Mouse (Mus musculus): ENCODE data around the gene Clybl. TPM values are rescaled to one million over a fixed set of nuclear protein-coding genes. Genes with fewer than 3 reads are reported as not detected.

The Clybl gene
- polyA plus RNA-seq, 1 experiment from 2014 or later, result 23.9 TPM

DNA sequence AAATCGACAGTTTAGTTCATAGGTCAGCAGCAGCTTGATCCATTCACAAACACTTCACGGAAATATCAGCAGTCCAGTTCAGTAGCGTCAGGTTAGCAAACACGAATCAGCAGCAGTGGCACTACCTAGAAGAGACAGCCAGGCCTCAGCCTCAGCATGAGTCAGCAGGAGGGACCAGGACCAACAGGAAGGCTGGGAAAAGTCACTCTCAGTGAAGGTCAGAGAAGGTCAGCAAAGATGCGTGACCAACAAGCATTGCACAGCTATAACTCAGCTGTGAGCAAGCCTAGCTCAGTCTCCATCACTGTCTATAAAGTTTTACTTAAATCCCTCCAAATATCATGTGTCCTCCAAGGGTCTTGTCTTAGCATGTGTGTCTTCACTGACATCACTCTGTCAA lies 27.7 kb downstream of the Clybl start:
- Histone ChIP-seq H3K4me3 (replicated peaks) (no peak overlapping the region), H3K4me2 (replicated peaks) (no peak overlapping the region), H3K9me3 (no peaks in the 10 kb centered on the region), H3K4me1 (replicated peaks) (no peaks in the 10 kb centered on the region), H3K36me3 (no peaks in the 10 kb centered on the region), H3K9ac (replicated peaks) (no peak overlapping the region), H3K27me3 (no peaks in the 10 kb centered on the region), H3K27ac (no peak overlapping the region)
- ATAC-seq, result no peak
- 86% methylated on average over 5 of the region's 5 CpGs for WGBS

DNA sequence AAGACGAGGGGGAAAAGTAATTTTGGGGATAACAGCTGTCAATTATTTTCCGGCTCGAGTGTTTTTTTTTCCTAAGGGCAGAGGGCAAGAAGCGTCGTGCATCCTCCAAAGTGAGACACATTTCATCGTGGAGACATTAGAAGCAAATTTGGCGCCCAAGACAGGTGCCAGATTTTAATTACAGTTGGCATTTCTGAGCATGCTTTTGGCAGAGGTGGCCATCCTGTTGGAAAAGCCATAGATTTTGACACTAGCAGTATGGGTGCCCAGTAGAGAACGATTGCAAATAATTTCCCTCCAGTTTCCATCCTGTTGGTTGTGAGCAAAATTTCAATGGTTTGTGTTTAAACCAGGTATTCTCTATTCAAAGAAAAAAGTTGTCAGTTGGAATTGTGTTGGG lies 32.1 kb downstream of the Clybl start:
- Histone ChIP-seq H3K4me1 (replicated peaks) (no peaks in the 10 kb centered on the region), H3K36me3 (no peaks in the 10 kb centered on the region), H3K9ac (replicated peaks) (no peak overlapping the region), H3K27me3 (no peaks in the 10 kb centered on the region), H3K27ac (no peak overlapping the region), H3K4me3 (replicated peaks) (no peak overlapping the region), H3K4me2 (replicated peaks) (no peak overlapping the region), H3K9me3 (no peaks in the 10 kb centered on the region)
- no peak for ATAC-seq
- 77% methylated on average over 8 of the region's 8 CpGs for WGBS

DNA sequence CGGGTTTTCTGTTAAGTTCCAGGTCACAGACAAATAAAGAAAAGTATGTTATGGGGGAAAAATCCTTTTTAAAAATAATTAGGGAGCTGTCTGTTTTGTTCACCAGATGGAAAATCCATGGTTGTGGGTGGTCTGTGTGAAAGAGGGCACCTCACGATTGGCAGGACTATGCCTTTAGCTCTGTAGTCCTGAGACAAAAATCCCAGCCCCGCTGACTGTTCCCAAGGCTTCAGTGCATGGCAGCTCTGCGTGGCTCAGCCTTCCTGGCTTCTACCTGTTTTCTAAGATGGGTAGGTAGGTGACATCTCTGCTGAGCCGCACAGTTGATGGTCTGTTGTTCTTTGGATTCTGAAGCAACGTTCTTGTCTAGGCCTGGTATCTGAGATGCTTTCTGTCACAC lies 32.6 kb downstream of the Clybl start:
- 84% methylated on average over 6 of the region's 6 CpGs for WGBS
- ATAC-seq, result no peak
- Histone ChIP-seq H3K4me1 (replicated peaks) (no peaks in the 10 kb centered on the region), H3K9ac (replicated peaks) (no peak overlapping the region), H3K4me3 (replicated peaks) (no peak overlapping the region), H3K27me3 (no peaks in the 10 kb centered on the region), H3K9me3 (no peaks in the 10 kb centered on the region), H3K36me3 (no peaks in the 10 kb centered on the region), H3K4me2 (replicated peaks) (no peak overlapping the region), H3K27ac (no peak overlapping the region)

DNA sequence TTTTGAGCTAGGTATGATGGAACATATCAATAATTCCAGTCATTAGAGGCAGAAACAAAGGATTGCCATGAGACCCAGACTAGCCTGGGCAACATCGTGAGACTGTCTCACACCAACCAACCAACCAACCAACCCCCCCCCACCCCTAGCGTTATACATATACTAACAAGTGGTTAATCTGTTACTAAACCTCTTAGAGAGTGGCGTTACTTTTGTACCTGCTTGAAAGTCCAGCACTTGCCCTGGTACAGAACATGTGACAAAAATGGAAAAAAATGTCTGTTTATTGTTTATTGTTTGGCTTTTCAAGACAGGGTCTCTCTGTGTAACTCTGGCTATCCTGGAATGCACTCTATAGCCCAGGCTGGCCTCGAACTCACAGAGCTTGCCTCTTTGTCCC lies 35.7 kb downstream of the Clybl start:
- no peak overlapping the region for H3K4me3 ChIP-seq (replicated peaks)
- no peaks in the 10 kb centered on the region for H3K36me3 ChIP-seq
- no peak overlapping the region for H3K4me2 ChIP-seq (replicated peaks)
- 91% methylated on average over 4 of the region's 4 CpGs for WGBS
- H3K9me3 ChIP-seq, result peaks cover 5% of the 10 kb centered on the region; the same call in 1 of the 2 replicates
- H3K9ac ChIP-seq (replicated peaks), result no peak overlapping the region
- H3K27ac ChIP-seq, result no peak overlapping the region
- H3K27me3 ChIP-seq, result peaks cover 3% of the 10 kb centered on the region; the same call in 1 of the 2 replicates
- H3K4me1 ChIP-seq (replicated peaks), result no peaks in the 10 kb centered on the region
- ATAC-seq, result no peak

DNA sequence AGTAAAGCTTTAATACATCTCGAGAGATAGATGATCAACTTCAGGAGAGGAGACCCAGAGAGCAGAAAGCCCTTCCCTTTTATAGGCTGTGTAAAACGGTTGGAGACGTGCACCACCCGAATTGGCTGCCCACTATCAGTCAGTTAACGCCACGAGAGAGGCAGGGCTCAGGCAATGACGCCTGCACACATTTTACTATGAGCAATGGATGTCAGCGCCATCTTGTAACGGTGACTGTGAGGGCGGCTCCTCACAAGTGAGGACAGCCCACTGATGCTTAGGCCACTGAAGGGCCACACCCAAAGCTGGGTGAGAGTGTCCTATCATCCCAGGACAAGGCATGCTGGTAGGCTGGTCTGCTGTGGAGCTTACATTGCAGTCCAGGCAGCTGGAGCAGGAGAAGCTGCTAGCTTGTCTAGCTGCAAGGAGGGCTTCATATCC lies 41.5 kb downstream of the Clybl start:
- peaks cover 43% of the 10 kb centered on the region for H3K27me3 ChIP-seq
- no peak overlapping the region for H3K4me3 ChIP-seq (replicated peaks)
- WGBS, result 81% methylated on average over 10 of the region's 10 CpGs
- no peak overlapping the region for H3K4me2 ChIP-seq (replicated peaks)
- H3K36me3 ChIP-seq, result no peaks in the 10 kb centered on the region
- H3K4me1 ChIP-seq (replicated peaks), result peaks cover 31% of the 10 kb centered on the region
- no peak overlapping the region for H3K27ac ChIP-seq
- H3K9me3 ChIP-seq, result peaks cover 5% of the 10 kb centered on the region; the same call in 1 of the 2 replicates
- ATAC-seq, result no peak; the same call in 1 of the 2 replicates
- no peak overlapping the region for H3K9ac ChIP-seq (replicated peaks)

DNA sequence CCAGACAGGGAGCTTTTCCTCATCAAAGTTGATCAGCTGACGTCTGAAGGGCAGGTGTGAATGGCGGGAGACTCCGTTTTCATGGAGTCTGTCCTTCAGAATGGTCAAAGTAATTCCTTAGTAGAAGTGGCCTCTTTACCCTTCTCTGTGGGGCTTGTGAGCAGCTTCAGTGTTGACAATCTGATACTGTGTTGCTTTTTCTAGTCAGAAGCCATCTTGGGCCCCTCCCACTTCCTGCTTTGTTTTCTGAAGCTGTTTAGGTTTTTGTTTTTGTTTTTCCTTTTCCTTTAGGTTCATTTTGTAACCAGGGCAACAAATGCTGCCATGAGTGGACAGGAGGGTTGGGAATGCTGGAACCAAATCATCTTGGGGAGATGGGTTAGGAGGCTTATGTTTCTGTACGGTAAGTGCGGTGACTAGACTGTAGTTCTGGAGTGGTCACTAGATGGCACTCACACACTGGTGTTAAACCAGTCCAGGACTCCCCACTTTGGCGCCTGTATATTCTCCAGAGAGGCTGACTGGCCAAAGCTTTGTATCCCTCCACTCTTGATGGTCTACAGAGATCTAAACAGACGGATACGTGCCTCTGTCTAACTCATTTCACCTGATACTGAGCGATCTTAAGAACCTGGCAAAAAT lies 42.1 kb downstream of the Clybl start:
- peak; percentile 92 for ATAC-seq
- Histone ChIP-seq H3K27ac (0 out of 2 replicates have a peak overlapping the region, but pooled peaks have one; percentile 37), H3K27me3 (peaks cover 43% of the 10 kb centered on the region), H3K4me3 (replicated peaks) (no peak overlapping the region), H3K4me2 (replicated peaks) (0 out of 2 replicates have a peak overlapping the region, but pooled peaks have one; percentile 9), H3K4me1 (replicated peaks) (peaks cover 31% of the 10 kb centered on the region), H3K9ac (replicated peaks) (no peak overlapping the region), H3K36me3 (no peaks in the 10 kb centered on the region), H3K9me3 (peaks cover 5% of the 10 kb centered on the region; the same call in 1 of the 2 replicates)
- WGBS, result 25% methylated on average over 9 of the region's 9 CpGs

DNA sequence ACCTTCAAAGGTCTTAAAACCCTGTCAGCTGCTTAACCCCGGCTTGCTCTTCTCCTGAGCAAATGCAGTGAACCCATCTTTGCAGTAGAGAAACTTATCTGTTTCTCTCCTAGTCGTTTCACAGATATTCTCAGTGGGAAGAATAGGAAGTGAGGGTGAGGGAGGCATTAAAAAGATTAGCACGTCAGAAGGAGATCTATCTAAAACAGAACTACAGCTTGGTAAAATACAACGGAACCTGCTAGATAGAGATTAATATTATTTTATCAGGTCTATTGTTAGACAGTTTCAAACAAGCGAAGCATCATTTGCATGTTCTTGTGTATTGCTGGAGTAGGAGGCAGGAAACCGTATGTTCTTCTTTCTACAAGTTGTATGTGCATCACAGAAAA lies 42.6 kb downstream of the Clybl start:
- WGBS, result 40% methylated on average over 6 of the region's 6 CpGs
- Histone ChIP-seq H3K9me3 (peaks cover 5% of the 10 kb centered on the region; the same call in 1 of the 2 replicates), H3K27me3 (peaks cover 46% of the 10 kb centered on the region), H3K36me3 (no peaks in the 10 kb centered on the region), H3K9ac (replicated peaks) (no peak overlapping the region), H3K4me2 (replicated peaks) (0 out of 2 replicates have a peak overlapping the region, but pooled peaks have one; percentile 9), H3K4me1 (replicated peaks) (peaks cover 34% of the 10 kb centered on the region), H3K4me3 (replicated peaks) (no peak overlapping the region), H3K27ac (peak overlapping the region; percentile 37; the same call in 1 of the 2 replicates)
- ATAC-seq, result no peak

DNA sequence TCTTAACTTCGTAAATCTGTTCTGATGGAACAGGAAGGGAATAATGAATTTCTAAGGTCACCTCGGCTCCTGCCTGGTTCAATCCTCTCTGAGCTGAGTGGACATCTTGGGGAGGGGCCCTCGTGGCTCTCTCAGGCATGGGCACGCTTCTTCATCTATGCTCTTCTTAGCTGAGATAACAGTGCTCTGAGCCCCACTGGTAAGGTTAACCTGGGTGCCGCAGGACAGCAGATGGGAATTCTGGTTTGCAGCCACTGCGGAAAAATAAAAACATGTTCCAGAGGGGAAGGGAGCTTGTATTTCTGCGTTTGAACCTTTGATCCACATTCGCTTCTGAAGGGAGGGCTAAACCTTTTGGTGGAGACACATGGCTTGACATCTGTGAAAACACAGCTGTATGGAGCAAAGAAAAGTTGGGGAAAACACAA lies 43.0 kb downstream of the Clybl start:
- Histone ChIP-seq H3K27ac (no peak overlapping the region), H3K4me3 (replicated peaks) (no peak overlapping the region), H3K27me3 (peaks cover 50% of the 10 kb centered on the region), H3K9ac (replicated peaks) (no peak overlapping the region), H3K4me1 (replicated peaks) (peaks cover 37% of the 10 kb centered on the region), H3K36me3 (no peaks in the 10 kb centered on the region), H3K4me2 (replicated peaks) (no peak overlapping the region), H3K9me3 (peaks cover 2% of the 10 kb centered on the region; the same call in 1 of the 2 replicates)
- WGBS, result 42% methylated on average over 8 of the region's 8 CpGs
- ATAC-seq, result no peak

DNA sequence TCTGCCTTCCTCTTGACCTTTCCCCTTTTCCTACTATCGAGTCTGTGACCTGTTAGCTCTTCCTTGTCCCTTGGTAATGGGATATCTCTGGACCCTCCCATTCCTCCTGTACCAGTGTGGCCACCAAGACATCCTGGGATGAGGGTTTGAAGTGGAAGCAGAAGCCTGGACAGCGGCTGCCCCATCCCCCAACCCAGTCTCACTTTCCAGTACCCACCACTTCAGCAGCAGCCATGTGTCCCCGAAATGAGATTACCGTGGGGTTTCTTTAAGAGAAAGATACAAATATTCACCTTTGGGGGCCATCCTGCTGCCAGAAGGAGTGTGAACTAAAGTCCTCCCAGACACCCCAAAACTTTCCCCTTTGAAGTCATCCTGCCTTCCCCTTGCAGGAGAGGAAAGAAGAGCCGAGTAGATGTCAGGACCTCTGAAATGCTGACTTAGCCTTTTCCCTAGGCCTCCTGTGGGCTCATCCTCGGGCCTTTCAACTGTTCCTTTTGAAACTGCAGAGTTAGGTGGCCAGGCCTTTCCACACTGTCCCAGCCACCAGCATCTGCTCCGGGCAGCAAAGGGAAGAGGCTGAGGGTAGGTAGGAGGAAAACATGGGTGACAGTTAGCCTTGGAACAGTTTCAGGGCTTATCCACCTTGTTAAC lies 44.1 kb downstream of the Clybl start:
- no peak for ATAC-seq
- peaks cover 42% of the 10 kb centered on the region for H3K4me1 ChIP-seq (replicated peaks)
- peak overlapping the region; percentile 51 for H3K27ac ChIP-seq
- no peak overlapping the region; the same call in 1 of the 2 replicates for H3K9ac ChIP-seq (replicated peaks)
- H3K4me2 ChIP-seq (replicated peaks), result no peak overlapping the region
- 6% methylated on average over 7 of the region's 7 CpGs for WGBS
- no peaks in the 10 kb centered on the region for H3K36me3 ChIP-seq
- no peak overlapping the region for H3K4me3 ChIP-seq (replicated peaks)
- H3K27me3 ChIP-seq, result peaks cover 61% of the 10 kb centered on the region
- no peaks in the 10 kb centered on the region for H3K9me3 ChIP-seq

DNA sequence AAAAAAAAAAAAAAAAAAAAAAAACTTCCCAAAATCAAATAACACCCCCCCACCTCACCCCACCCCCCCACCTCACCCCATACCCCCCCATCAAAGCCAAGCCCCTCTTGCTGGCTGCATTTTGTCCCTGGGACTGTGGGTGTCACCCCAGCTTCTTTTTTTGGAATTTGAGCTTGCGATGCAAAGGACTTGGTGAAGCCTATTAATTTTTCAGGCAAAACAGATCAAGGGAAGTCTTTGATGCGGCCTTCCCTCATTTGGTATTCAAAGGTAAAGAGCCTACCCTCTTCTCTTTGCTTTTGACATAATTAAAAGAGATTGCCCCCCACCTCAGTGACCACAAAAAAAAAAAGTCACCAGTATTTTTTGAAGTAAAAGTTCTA lies 44.6 kb downstream of the Clybl start:
- H3K4me1 ChIP-seq (replicated peaks), result peaks cover 47% of the 10 kb centered on the region
- no peak overlapping the region for H3K4me3 ChIP-seq (replicated peaks)
- H3K4me2 ChIP-seq (replicated peaks), result no peak overlapping the region
- no peaks in the 10 kb centered on the region for H3K9me3 ChIP-seq
- ATAC-seq, result no peak
- no peaks in the 10 kb centered on the region for H3K36me3 ChIP-seq
- H3K27ac ChIP-seq, result peak overlapping the region; percentile 51; the same call in 1 of the 2 replicates
- H3K27me3 ChIP-seq, result peaks cover 66% of the 10 kb centered on the region
- WGBS, result 14% methylated on average over 2 of the region's 2 CpGs
- H3K9ac ChIP-seq (replicated peaks), result no peak overlapping the region

DNA sequence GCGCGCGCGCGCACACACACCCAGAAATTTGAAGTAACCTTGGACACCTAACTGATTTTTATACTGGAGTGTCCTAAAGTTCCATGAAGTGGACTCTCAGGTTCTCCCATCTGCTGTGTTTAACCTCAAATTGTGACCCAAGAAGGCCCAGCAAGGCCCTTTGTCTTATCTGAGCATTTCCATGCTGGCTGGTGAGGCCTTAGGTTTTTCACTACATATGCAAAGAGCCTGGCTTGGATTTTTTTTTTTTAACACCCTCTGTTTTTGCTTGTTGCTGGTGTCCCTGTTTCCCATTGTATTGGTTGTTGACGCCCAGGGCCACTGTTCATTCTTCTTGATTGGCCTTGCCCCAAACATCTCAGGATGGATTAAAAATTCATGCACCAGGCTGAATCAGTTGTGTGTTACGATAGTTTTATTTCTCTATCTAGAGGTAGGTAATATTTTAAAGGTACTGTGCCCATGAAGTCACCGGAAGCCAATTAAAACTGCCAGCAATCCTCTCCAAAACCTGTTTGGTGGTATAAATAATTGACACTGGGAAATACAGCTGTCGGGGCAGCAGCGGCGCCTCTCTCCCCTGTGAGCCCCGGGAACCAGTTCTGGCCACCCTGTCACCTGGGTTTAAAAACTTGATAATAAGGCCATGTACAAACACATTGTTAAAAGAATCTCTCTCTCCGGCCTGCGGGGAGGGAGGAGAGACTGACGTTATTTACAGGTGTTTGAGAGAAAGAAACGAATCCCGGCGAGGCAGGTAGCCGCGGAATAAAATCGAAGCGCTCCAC lies 45.4 kb downstream of the Clybl start:
- ATAC-seq, result no peak
- Histone ChIP-seq H3K4me2 (replicated peaks) (peak overlapping the region; percentile 17), H3K36me3 (no peaks in the 10 kb centered on the region), H3K27me3 (peaks cover 74% of the 10 kb centered on the region), H3K9ac (replicated peaks) (0 out of 2 replicates have a peak overlapping the region, but pooled peaks have one; percentile 4), H3K27ac (peak overlapping the region; percentile 37), H3K4me1 (replicated peaks) (peaks cover 47% of the 10 kb centered on the region), H3K4me3 (replicated peaks) (no peak overlapping the region), H3K9me3 (no peaks in the 10 kb centered on the region)
- 26% methylated on average over 22 of the region's 22 CpGs for WGBS

All from midbrain, embryonic 13.5 days (tissue).